Mouse (Mus musculus) urinary bladder, postnatal 25 days (tissue): Measurements from ENCODE around the gene Krtap21-1.

Experiments
- DNase-seq: peaks from one replicate; pipeline ENCODE4 v3.0.0; 2022; ENCODE audit warnings: low spot score

Gene Krtap21-1

DNA sequence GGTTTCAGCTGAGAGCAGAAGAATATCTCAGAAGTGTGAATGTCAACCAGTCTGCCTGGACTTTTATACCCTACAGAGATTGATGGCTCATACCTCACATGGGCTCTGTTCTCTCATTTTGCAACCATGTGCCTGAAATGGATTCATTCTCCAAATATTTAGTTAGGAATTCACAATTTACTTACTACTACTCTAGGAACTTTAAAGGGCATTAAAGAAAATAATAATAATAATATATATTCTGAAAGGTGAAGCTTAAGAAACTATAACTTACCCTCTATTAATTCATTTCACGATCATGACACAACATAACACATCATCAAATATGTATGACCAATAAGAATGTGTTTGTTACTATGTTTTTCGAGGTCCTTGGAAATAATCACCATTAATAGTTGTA is at the start of gene Krtap21-1:
Gene Krtap21-1, minus strand, starts transcription at position 101 of the 400 bp plus-strand sequence.
- no peak for DNase-seq

DNA sequence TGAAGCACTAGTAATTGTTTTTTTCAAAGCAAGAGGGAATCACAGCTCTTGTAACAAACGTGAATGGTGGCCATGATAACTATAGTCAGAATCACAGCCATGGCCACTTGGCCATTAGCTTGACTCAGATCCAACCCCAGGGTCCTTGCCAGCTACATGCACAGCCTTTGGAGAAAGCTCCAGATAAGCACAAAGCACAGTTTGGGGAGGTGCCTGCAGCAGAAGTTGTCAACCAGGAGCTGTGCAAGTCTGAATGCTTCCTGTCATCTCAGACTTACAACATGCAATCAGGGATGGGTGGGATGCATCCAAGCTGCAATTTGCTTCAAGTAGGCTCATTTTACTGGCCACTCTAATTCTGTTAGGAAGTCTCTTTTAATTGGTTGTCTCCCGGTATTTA is 25.9 kb upstream of the Krtap21-1 start:
- DNase-seq, result no peak

DNA sequence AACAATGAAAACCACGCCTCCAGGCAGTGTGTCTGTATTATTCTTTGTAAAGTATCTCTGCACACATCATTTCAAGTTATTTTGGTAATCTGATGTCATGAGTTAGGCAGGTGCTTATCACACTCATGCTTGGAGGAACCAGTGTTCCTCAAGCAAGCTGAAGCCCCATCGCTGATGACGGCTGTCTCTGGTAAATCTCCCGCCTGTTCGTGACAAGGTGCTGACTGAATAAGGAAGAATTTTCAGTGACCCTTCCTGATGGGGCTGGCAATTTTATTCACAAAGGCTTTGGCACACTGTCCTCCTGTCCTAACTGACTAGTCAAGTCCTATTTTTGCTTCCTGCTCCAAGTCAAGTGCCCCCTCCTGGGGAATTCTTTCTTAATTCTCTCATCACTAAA is 21.6 kb upstream of the Krtap21-1 start:
- no peak for DNase-seq

DNA sequence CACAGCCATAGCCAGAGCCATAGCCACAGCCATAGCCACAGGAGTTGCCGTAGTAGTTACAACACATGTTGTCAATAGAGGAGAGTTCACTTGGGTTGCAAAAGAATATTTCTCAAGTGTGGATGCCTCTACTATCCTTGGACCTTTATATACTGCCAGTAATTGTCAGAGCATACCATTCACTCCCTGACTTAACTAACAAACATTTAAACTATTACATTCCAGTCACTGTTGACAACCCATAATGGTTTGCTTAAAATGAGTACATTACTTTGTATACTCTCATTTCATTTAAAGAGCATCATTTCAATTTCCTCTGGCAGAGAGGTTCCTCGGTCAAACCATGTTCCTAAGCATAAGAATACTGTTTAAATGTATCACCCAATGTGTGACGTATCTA is 16.3 kb upstream of the Krtap21-1 start, which contains the start of gene Krtap6-2:
Gene Krtap6-2, minus strand, starts transcription at position 101 of the 400 bp plus-strand sequence.
- no peak for DNase-seq

DNA sequence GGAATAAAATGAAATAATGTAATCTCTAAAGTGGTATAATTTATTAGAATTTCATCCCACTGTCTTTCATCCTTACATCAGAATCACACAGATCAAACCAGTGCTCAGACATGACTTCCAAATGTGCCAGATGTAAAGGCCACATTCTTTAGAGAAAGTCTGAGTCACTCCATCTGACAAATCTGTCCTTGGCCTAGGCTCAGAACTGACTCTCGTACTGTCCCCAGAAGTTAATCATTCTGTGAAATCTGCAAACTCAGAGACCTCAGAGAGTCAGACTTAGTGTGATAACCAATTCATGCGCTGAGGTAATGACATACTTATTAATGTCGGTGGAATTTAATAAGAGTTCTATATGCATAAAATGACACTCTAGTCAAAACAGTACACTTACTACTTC is 12.6 kb upstream of the Krtap21-1 start:
- DNase-seq, result no peak

DNA sequence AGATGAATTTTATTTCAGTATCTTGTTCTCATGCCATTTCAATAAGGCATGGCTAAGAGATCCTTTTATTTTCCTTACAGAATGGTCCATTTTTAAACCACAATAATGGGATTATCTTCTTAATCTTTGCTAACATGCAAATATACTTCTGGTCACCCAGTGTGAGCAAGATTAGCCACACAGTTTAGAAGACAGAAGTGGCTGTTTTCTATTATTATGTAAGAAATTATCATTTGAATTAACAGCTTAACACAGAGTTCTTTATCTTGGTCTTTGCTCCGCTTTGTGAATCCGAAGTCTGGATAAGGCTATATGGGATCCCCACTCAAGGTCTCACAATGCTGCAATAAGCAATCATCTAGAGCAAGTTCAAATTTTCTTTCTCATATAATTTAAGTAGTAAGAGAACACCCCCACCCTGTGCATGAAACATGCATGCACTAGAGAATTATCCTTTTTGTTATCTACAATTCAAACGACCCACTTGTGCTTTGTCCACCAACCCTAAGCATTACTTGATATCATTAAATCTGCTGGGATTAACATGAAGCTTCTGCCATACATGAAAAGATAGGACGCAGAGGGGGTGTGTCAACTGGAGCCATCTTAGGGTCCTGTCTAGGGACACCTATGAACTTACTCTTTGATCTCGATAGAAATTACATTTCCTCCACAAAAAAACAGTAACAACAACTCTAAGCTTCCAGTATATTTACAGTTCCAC is 6.8 kb upstream of the Krtap21-1 start:
- no peak for DNase-seq

DNA sequence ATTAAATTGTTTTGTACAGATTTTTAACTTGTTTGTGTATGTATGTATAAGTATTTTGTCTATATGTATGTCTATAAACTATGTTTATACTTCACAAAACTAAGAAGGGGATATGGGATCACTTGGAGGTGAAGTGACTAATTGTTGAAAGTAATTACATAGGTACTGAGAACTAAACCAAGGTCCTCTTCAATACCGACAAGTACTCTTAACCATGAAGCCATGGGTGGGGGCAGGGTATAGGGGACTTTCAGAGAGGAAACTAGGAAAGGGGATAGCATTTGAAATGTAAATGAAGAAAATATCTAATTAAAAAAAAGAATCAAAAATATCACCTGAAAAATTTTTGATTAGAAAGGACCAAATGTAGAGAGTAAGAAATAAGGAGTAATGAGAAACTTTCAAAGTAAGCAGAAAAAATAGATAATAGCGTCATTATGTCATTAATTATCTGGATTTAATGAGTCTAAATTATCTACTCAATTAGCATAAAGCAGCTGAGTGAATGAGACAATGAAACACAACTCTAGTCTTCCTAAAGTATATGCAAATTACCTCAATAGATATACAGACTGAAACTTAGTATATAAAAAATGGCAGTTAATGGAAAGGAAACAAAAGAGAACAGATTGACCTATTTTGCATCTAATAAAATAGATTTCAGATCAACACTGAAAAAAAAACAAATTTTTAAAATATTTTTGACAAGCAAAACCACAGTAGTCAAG is 30.8 kb downstream of the Krtap21-1 start:
- no peak for DNase-seq
